Mouse (Mus musculus) activated CD4-positive, CD25-positive, alpha-beta regulatory T cell (primary cell): ENCODE data around the gene Vmn1r213. TPM values are rescaled to one million over a fixed set of nuclear protein-coding genes. Genes with fewer than 3 reads are reported as not detected.

ENCODE experiments used
- polyA plus RNA-seq, 2 experiments: library from polyadenylated mRNA; unstranded; fragments of 100-300 nt; shearing (Covaris generic); gene quantifications; one replicate each; pipeline ENCODE4 v1.2.1; 2017

Vmn1r213 gene
- polyA plus RNA-seq, result under 1 TPM in 1 of 2 experiments, not detected in 1; 0.11 TPM

DNA sequence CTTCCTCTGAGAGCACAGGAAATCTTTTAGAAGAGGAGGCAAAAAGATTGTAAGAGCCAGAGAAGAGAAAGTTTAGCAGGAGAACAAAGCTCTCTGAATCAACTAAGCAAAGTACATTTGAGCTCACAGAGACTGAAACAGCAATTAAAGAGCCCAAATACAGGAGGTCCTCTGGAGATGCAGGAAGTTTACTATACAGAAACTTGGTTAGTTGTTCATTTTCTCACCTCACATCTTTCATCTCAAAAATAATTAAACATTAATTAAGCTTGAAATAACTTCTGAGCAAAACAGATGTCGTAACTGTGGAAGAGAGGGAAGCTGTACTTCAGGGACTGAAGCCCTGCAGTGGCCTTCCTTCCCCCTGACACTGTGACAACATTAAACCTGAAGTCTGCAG lies at the start of gene Vmn1r213:
TSS of gene Vmn1r213 (plus strand) at position 301 of the 400 bp plus-strand sequence.

DNA sequence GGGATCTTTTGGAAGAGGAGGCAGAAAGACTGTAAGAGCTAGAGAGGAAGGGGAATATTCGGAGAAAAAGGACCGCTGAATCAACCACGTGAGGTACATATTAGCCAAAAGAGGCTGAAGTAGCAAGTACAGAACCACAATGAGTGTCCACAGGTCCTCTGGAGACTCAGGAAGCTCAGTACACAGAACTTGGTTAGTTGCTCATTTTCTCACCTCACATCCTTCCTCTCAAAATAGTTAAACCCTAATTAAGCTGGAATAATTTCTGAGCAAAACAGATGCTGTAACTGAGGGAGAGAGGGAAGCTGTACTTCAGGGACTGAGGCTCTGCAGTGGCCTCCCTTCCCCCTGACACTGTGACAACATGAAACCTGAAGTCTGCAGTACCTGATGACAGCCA lies 22.7 kb downstream of the Vmn1r213 start, which contains the start of gene Vmn1r214:
TSS of gene Vmn1r214 (plus strand) at position 301 of the 400 bp plus-strand sequence.

Other genes starting within 250 kb of the Vmn1r213 start
- under 1 TPM in 1 of 2 experiments, not detected in 1; 0.23 TPM for gene Vmn1r208, start 230.3 kb upstream of the Vmn1r213 start, polyA plus RNA-seq
- gene Vmn1r209, start 198.0 kb upstream of the Vmn1r213 start, polyA plus RNA-seq, result under 1 TPM in 1 of 2 experiments, not detected in 1; 0.26 TPM
- gene Vmn1r210, start 176.3 kb upstream of the Vmn1r213 start, polyA plus RNA-seq, result not detected
- under 1 TPM in 1 of 2 experiments, not detected in 1; 0.28 TPM for gene Vmn1r211, start 150.1 kb upstream of the Vmn1r213 start, polyA plus RNA-seq
- gene Vmn1r212, start 123.5 kb upstream of the Vmn1r213 start, polyA plus RNA-seq, result not detected
- under 1 TPM in 1 of 2 experiments, not detected in 1; 0.25 TPM for gene Vmn1r214, start 22.8 kb downstream of the Vmn1r213 start, polyA plus RNA-seq
- gene Vmn1r215, start 60.4 kb downstream of the Vmn1r213 start, polyA plus RNA-seq, result not detected
- not detected for gene Vmn1r217, start 110.6 kb downstream of the Vmn1r213 start, polyA plus RNA-seq
- gene Vmn1r218, start 125.5 kb downstream of the Vmn1r213 start, polyA plus RNA-seq, result under 1 TPM in 1 of 2 experiments, not detected in 1; 0.05 TPM
- gene Vmn1r219, start 151.7 kb downstream of the Vmn1r213 start, polyA plus RNA-seq, result not detected
- under 1 TPM in 1 of 2 experiments, not detected in 1; 0.23 TPM for gene Vmn1r220, start 180.3 kb downstream of the Vmn1r213 start, polyA plus RNA-seq
- gene Vmn1r221, start 206.5 kb downstream of the Vmn1r213 start, polyA plus RNA-seq, result under 1 TPM in 1 of 2 experiments, not detected in 1; 0.21 TPM
- not detected for gene Vmn1r222, start 228.3 kb downstream of the Vmn1r213 start, polyA plus RNA-seq
- gene Vmn1r223, start 239.5 kb downstream of the Vmn1r213 start, polyA plus RNA-seq, result not detected